Mouse (Mus musculus) thymus, postnatal 10 days (tissue): ENCODE results near the gene Ptprb.

Experiments used
- DNase-seq, 2 experiments: peaks; one replicate each; pipeline ENCODE4 v3.0.0; 2021; ENCODE audit warnings: low spot score in 2 of 2

Gene Ptprb

GRCm38 (mm10) chr10:116374111-116374510, 98.8 kb downstream of the Ptprb start:
- DNase-seq, result no peak

GRCm38 (mm10) chr10:116376853-116377252, 101.5 kb downstream of the Ptprb start:
- DNase-seq, result no peak

GRCm38 (mm10) chr10:116382826-116383685, 107.7 kb downstream of the Ptprb start:
- no peak for DNase-seq

- no peak for DNase-seq
These were observed 109.1 kb downstream of the Ptprb start for GRCm38 (mm10) chr10:116384401-116384800.

- no peak for DNase-seq
These were observed 111.1 kb downstream of the Ptprb start for GRCm38 (mm10) chr10:116386391-116386885.

- DNase-seq, result no peak
These were observed 113.5 kb downstream of the Ptprb start for GRCm38 (mm10) chr10:116388840-116389239.

GRCm38 (mm10) chr10:116393790-116394475, 118.6 kb downstream of the Ptprb start:
- DNase-seq, result no peak

- DNase-seq, result no peak
These were observed 119.3 kb downstream of the Ptprb start for GRCm38 (mm10) chr10:116394585-116394984.

GRCm38 (mm10) chr10:116396279-116396678, 121.0 kb downstream of the Ptprb start:
- no peak for DNase-seq

GRCm38 (mm10) chr10:116396966-116397365, 121.6 kb downstream of the Ptprb start:
- DNase-seq, result no peak

GRCm38 (mm10) chr10:116397573-116397972, 122.2 kb downstream of the Ptprb start:
- peak in 1 of 2 experiments; percentile 11 for DNase-seq

GRCm38 (mm10) chr10:116397973-116398372, 122.7 kb downstream of the Ptprb start:
- DNase-seq, result no peak

- DNase-seq, result no peak
These were observed 127.6 kb downstream of the Ptprb start for GRCm38 (mm10) chr10:116402742-116403425.

GRCm38 (mm10) chr10:116403679-116404078, 128.4 kb downstream of the Ptprb start:
- DNase-seq, result no peak

- DNase-seq, result no peak
These were observed 129.7 kb downstream of the Ptprb start for GRCm38 (mm10) chr10:116405011-116405410.

- no peak for DNase-seq
These were observed 132.5 kb downstream of the Ptprb start for GRCm38 (mm10) chr10:116407684-116408359.

GRCm38 (mm10) chr10:116410826-116411225, 135.5 kb downstream of the Ptprb start:
- no peak for DNase-seq

- no peak for DNase-seq
These were observed 140.8 kb downstream of the Ptprb start for GRCm38 (mm10) chr10:116416142-116416541.

- no peak for DNase-seq
These were observed 141.4 kb downstream of the Ptprb start for GRCm38 (mm10) chr10:116416726-116417125.

- DNase-seq, result no peak
These were observed 142.9 kb downstream of the Ptprb start for GRCm38 (mm10) chr10:116418121-116418726.

GRCm38 (mm10) chr10:116420976-116421375, 145.7 kb downstream of the Ptprb start:
- DNase-seq, result no peak
